Mouse (Mus musculus) bone marrow, adult 2 months (tissue): ENCODE measurements around the gene Psmd10. TPM values are rescaled to one million over a fixed set of nuclear protein-coding genes. Genes with fewer than 3 reads are reported as not detected.

ENCODE experiments used
- H3K27ac ChIP-seq: fragments of 200-500 bp; 2 replicates; pipeline ENCODE4 v1.5.1; 2012; ENCODE audit warnings: low read depth, mild to moderate bottlenecking, control low read depth, inconsistent platforms, low read length; ENCODE audit not compliant: control insufficient read depth, poor library complexity, insufficient read depth
- H3K4me1 ChIP-seq: fragments of 200-500 bp; 2 replicates; pipeline ENCODE4 v1.6.1; 2011; ENCODE audit warnings: low read length; ENCODE audit not compliant: control insufficient read depth, insufficient read depth
- H3K4me3 ChIP-seq: fragments of 200-500 bp; replicated peaks from 2 replicates; pipeline ENCODE3; 2011; ENCODE audit warnings: mild to moderate bottlenecking, low read depth, low read length, control low read depth; ENCODE audit not compliant: control insufficient read depth
- CTCF ChIP-seq: fragments of 200-500 bp; IDR thresholded peaks from 2 replicates; pipeline ENCODE4 v1.5.1; 2011; ENCODE audit warnings: low read length, control low read depth; ENCODE audit not compliant: control insufficient read depth, insufficient read depth
- POLR2A ChIP-seq: fragments of 200-500 bp; IDR thresholded peaks from 2 replicates; pipeline ENCODE4 v1.6.1; 2011; ENCODE audit warnings: low read depth, mild to moderate bottlenecking, control low read depth, low read length, borderline replicate concordance; ENCODE audit not compliant: control insufficient read depth
- WGBS: fragments of 180-500 bp; shearing (Covaris S2); methylation state at CpG from one replicate; pipeline ENCODE4 v1.1.7; 2018; 5-methylcytosine and 5-hydroxymethylcytosine counted together
- polyA plus RNA-seq: library from polyadenylated mRNA; stranded (reverse); fragments of >200 nt; gene quantifications from 2 replicates; pipeline ENCODE4 v1.2.4, GENCODE M21; 2011; ENCODE audit warnings: low replicate concordance; ENCODE audit not compliant: missing spikeins, insufficient read depth, insufficient read length

Psmd10 gene
- 14.3 and 25.8 TPM in 2 replicates for polyA plus RNA-seq

DNA sequence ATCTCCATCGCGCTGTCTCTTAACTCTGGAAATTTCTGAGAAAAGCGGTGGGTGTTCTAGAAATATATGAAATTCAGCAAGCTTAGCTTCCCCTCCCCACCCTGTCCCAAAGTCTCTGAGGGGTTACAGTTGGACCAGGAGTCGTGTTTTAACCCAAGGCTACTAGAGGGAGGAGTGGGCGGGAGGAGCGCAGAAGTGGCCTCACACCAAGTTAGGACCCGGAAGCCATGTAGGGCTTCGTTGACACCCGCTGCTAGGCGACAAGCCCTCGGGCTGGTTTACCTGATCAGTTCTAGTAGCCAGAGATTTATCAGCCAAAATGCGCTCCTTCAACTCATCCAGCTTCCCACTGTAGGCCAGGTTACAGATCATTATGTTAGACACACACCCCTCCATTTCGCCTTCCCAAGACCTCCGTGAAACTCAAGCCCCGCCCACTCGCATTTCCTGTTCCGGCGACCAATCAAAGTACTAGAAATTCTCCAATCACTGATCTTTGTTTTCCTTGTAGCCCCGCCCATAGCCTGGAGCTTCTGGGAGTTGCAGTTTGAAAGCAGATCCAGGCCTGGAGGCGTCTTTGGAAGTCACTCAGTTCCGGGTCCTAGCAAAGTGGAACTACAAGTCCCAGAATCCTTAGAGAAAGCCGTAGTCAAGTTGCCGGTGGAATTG is at the start of gene Psmd10, which contains the start of gene Atg4a:
TSS of gene Psmd10 (minus strand) at position 457 of the 669 bp plus-strand sequence.
TSS of gene Atg4a (plus strand) at position 636 of the 669 bp plus-strand sequence.
- WGBS = 10% methylated on average over 23 of the region's 23 CpGs
- TF ChIP-seq POLR2A (no peak), CTCF (no peak)
- Histone ChIP-seq H3K4me3 (peak within 1 kb of the TSS; percentile 79), H3K27ac (peak within 1 kb of the TSS; percentile 33; the same call in 1 of the 2 replicates), H3K4me1 (no peaks in the 10 kb centered on the region; the same call in 1 of the 2 replicates)

DNA sequence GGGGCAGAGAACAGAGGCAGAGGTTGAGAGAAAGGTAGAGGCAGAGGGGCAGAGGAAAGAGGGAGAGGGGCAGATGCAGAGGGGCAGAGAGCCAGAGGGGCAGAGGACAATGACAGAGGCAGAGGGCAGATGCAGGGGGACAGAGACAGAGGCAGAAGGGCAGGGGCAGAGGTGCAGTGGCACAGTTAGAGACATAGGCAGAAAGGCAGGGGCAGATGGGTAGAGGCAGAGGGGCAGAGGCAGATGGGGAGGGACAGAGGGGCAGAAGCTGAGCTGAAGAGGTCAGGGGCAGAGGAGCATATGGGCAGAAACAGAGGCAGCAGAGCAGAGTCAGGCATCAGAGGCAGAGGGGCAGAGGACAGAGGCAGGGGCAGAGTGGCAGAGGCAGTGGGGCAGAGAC is 42.4 kb upstream of the Psmd10 start:
- Histone ChIP-seq H3K27ac (no peak overlapping the region), H3K4me3 (no peak overlapping the region), H3K4me1 (no peaks in the 10 kb centered on the region)
- no peak for TF ChIP-seq CTCF
- no peak for TF ChIP-seq POLR2A

- WGBS = 75% methylated on average over 1 of the region's 1 CpGs
- Histone ChIP-seq H3K4me1 (no peaks in the 10 kb centered on the region), H3K27ac (no peak overlapping the region), H3K4me3 (no peak overlapping the region)
- no peak for TF ChIP-seq CTCF
These were observed 41.5 kb upstream of the Psmd10 start for GRCm38 (mm10) chrX:140997912-140998545.

GRCm38 (mm10) chrX:140996909-140997516 is 40.5 kb upstream of the Psmd10 start:
- WGBS = 100% methylated on average over 1 of the region's 1 CpGs
- TF ChIP-seq CTCF (no peak), POLR2A (no peak)
- no peak overlapping the region for H3K4me3 ChIP-seq
- no peak overlapping the region for H3K27ac ChIP-seq
- H3K4me1 ChIP-seq = no peaks in the 10 kb centered on the region

DNA sequence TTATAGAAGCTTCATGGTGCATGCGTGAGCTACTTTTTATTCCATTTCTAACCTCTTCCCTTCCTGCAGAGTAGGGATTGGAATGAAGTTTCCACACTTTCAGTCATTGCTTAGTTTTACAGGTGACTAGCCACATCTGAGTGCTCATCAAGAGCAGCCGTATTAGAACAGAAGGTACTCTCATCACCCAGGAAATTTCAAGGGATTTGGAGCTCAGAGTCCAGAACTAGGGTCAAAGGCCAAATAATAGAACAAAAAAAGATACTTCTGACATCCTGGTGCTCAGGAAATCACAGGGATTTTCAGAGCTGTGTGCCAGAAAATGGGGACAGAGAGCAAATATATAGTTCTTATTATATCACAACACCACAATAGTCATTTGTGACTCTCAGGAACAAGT is 28.7 kb upstream of the Psmd10 start:
- Histone ChIP-seq H3K4me1 (no peaks in the 10 kb centered on the region), H3K27ac (no peak overlapping the region), H3K4me3 (no peak overlapping the region)
- no peak for TF ChIP-seq CTCF
- no peak for TF ChIP-seq POLR2A
- 79% methylated on average over 2 of the region's 2 CpGs for WGBS

DNA sequence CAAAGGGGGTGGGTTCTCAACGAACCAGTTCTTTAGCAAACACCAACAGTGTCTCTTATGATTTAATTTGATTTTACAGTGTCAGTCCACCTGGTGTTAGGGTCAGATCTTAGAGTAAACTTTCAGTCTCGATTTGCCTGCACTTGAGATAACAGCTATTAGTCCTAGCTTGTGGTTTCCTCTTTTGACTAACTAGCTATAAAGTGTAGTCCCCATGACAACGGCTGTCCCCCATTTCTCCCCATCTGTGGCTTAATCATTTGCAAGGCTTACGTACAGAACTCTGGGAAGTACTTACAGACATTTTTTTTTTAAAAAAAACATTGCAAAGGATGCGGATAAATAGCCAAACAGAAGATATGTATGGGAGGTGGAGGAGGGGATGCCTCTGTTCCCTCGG is 28.3 kb upstream of the Psmd10 start:
- no peak for TF ChIP-seq POLR2A
- TF ChIP-seq CTCF = no peak
- Histone ChIP-seq H3K27ac (no peak overlapping the region), H3K4me3 (no peak overlapping the region), H3K4me1 (no peaks in the 10 kb centered on the region)
- 26% methylated on average over 6 of the region's 6 CpGs for WGBS

DNA sequence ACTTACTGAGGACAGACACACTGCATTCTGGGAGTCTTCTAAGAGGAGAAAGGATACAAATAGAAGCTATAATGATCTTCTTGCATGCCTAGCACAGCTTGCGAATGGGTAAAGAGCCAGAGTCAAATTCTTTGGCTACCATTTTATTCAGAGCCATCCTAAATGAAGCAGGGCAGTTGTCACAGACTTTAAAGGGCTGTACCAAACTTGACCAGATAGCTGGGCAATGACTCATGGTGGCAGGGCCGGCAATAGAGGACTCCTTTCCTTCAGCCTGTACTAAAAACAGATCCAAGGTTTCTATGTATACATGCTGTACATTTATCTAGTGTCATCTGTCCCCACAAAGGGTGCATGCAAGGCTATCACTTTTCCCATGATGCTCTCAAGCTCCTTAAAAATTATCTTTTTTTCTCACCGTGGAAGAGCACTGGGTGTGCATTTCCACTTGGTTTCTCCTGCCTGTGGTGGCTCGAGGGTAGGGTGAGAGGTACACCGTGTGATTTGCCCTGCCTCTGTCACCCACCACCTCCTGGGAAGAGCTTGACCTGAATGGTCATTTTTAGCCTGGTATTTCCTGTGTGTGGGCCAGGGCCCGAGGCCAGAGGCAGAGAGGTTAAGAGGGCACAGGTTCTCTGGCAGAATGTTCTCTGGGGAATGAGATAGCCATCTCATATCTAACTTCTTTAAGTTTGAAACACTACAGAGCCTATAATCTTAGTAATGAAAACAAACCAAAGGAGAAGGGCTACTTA is 26.9 kb upstream of the Psmd10 start:
- Histone ChIP-seq H3K4me3 (no peak overlapping the region), H3K4me1 (no peaks in the 10 kb centered on the region; the same call in 1 of the 2 replicates), H3K27ac (no peak overlapping the region)
- 38% methylated on average over 6 of the region's 6 CpGs for WGBS
- TF ChIP-seq POLR2A (no peak), CTCF (no peak)

GRCm38 (mm10) chrX:140980163-140980562 is 23.6 kb upstream of the Psmd10 start:
- 75% methylated on average over 4 of the region's 4 CpGs for WGBS

More at GRCm38 (mm10) chrX:140980163-140980562, 23.6 kb upstream of the Psmd10 start:
- no peaks in the 10 kb centered on the region; the same call in 1 of the 2 replicates for H3K4me1 ChIP-seq
- H3K4me3 ChIP-seq = no peak overlapping the region
- no peak for TF ChIP-seq CTCF
- no peak for TF ChIP-seq POLR2A
- H3K27ac ChIP-seq = no peak overlapping the region
